Mouse (Mus musculus): ENCODE data around the gene Gm6904.

- TF ChIP-seq GATA1 (IDR thresholded peaks at IDR 0.05; ENCODE audit: low read length): no peak
- TF ChIP-seq TAL1 (IDR thresholded peaks at IDR 0.05; ENCODE audit: low read length): no peak
Observed at GRCm38 (mm10) chr14:59219241-59219640, 40.8 kb downstream of the Gm6904 start.

All from erythroblast, embryonic 14.5 days (primary cell).